Mouse (Mus musculus) left cerebral cortex, postnatal 25 days (tissue): Measurements from ENCODE around the gene Glrp1. TPM values are rescaled to one million over a fixed set of nuclear protein-coding genes. Genes with fewer than 3 reads are reported as not detected.
A peak's percentile ranks its signal among the peaks of the same experiment; 100 is the strongest.

Experiments used
- DNase-seq, 2 experiments: peaks; one replicate each; pipeline ENCODE4 v3.0.0; 2022; ENCODE audit warnings: low spot score in 2 of 2, mixed read lengths in 1 of 2
- intact Hi-C: fragments of 180-260 bp; cut with DNase I; formaldehyde crosslinking; loops from one replicate; pipeline ENCODE4 v1.15.1; 2025
- total RNA-seq, 2 experiments: library from RNA; stranded (reverse); gene quantifications; 2 replicates each; pipeline ENCODE4 v1.2.3; 2021

Gene Glrp1
- total RNA-seq, 2 experiments from 2014 or later: not detected

GRCm38 (mm10) chr1:88502822-88503221 lies 7.0 kb downstream of the Glrp1 start:
- DNase-seq: no peak
- intact Hi-C loops: no loop called here

GRCm38 (mm10) chr1:88499230-88499737 lies 10.6 kb downstream of the Glrp1 start:
- intact Hi-C loops: no loop called here
- no peak for DNase-seq

- intact Hi-C loops: no loop called here
- peak in 1 of 2 experiments; percentile 37 for DNase-seq
Observed at GRCm38 (mm10) chr1:88497407-88497806, 12.5 kb downstream of the Glrp1 start.

- intact Hi-C loops: no loop called here
- no peak for DNase-seq
Observed at GRCm38 (mm10) chr1:88492415-88492814, 17.5 kb downstream of the Glrp1 start.

- DNase-seq: no peak
Observed at GRCm38 (mm10) chr1:88491617-88492378, 18.1 kb downstream of the Glrp1 start.

GRCm38 (mm10) chr1:88490164-88490563 lies 19.7 kb downstream of the Glrp1 start:
- intact Hi-C loops: no loop called here
- no peak for DNase-seq

More at GRCm38 (mm10) chr1:88491617-88492378, 18.1 kb downstream of the Glrp1 start:
- intact Hi-C loops: no loop called here

GRCm38 (mm10) chr1:88488957-88489356 lies 20.9 kb downstream of the Glrp1 start:
- intact Hi-C loops: no loop called here
- DNase-seq: no peak

GRCm38 (mm10) chr1:88486336-88486735 lies 23.5 kb downstream of the Glrp1 start:
- intact Hi-C loops: no loop called here
- DNase-seq: no peak

- peak in 1 of 2 experiments; percentile 55 for DNase-seq
- intact Hi-C loops: no loop called here
Observed at GRCm38 (mm10) chr1:88484059-88484458, 25.8 kb downstream of the Glrp1 start.

- DNase-seq: no peak
- intact Hi-C loops: no loop called here
Observed at GRCm38 (mm10) chr1:88482142-88483099, 27.4 kb downstream of the Glrp1 start.

GRCm38 (mm10) chr1:88480594-88480993 lies 29.3 kb downstream of the Glrp1 start:
- intact Hi-C loops: no loop called here
- no peak for DNase-seq

- DNase-seq: peak; percentile 23 to 37
- intact Hi-C loops: loop anchor here (5.0 kb wide), 1 partner anchor 64 kb away; no protein-coding TSS in a partner anchor
Observed at GRCm38 (mm10) chr1:88478205-88478604, 31.7 kb downstream of the Glrp1 start.

- intact Hi-C loops: loop anchor here (5.0 kb wide), 1 partner anchor 66 kb away; no protein-coding TSS in a partner anchor
Observed at GRCm38 (mm10) chr1:88476554-88477085, 33.2 kb downstream of the Glrp1 start.

GRCm38 (mm10) chr1:88475502-88475953 lies 34.3 kb downstream of the Glrp1 start:
- intact Hi-C loops: loop anchor here (5.0 kb wide), 1 partner anchor 67 kb away; no protein-coding TSS in a partner anchor

More at GRCm38 (mm10) chr1:88476554-88477085, 33.2 kb downstream of the Glrp1 start:
- DNase-seq: no peak

GRCm38 (mm10) chr1:88474598-88474997 lies 35.3 kb downstream of the Glrp1 start:
- intact Hi-C loops: no loop called here

More at GRCm38 (mm10) chr1:88475502-88475953, 34.3 kb downstream of the Glrp1 start:
- no peak for DNase-seq

GRCm38 (mm10) chr1:88473899-88474298 lies 36.0 kb downstream of the Glrp1 start:
- no peak for DNase-seq
- intact Hi-C loops: no loop called here

More at GRCm38 (mm10) chr1:88474598-88474997, 35.3 kb downstream of the Glrp1 start:
- no peak for DNase-seq

- peak in 1 of 2 experiments; percentile 33 for DNase-seq
- intact Hi-C loops: no loop called here
Observed at GRCm38 (mm10) chr1:88472258-88472657, 37.6 kb downstream of the Glrp1 start.

- intact Hi-C loops: no loop called here
- DNase-seq: no peak
Observed at GRCm38 (mm10) chr1:88469746-88470145, 40.1 kb downstream of the Glrp1 start.

- no peak for DNase-seq
- intact Hi-C loops: no loop called here
Observed at GRCm38 (mm10) chr1:88468335-88468734, 41.5 kb downstream of the Glrp1 start.
